Mouse (Mus musculus): ENCODE measurements at regions not wholly inside any gene's neighbourhood (a gene's known extent, or its start where the extent isn't known, plus 50 kb on each side); places are given as distances from the start of the nearest gene placed in this dataset.

- no peak for TF ChIP-seq CTCF (IDR thresholded peaks at IDR 0.05; ENCODE audit: low read depth, low read length)
- no peak for TF ChIP-seq POLR2A (IDR thresholded peaks at IDR 0.05; ENCODE audit: insufficient read depth, low read length)
Observed at GRCm38 (mm10) chr10:17542104-17542846, 180.7 kb upstream of the Cited2 start.

Data from ES-Bruce4 (cell line).